Mouse (Mus musculus): ENCODE measurements around the gene Itpripl2.

- no peak for TF ChIP-seq POLR2A (IDR thresholded peaks at IDR 0.05; ENCODE audit: insufficient read depth, low read depth, low read length)
- no peak for TF ChIP-seq CTCF (IDR thresholded peaks at IDR 0.05; ENCODE audit: insufficient read depth, low read depth, low read length)
These were observed 4.9 kb downstream of the Itpripl2 start for GRCm38 (mm10) chr7:118486917-118487316.
